Mouse (Mus musculus): Measurements from ENCODE around the gene Cog4. TPM values are rescaled to one million over a fixed set of nuclear protein-coding genes. Genes with fewer than 3 reads are reported as not detected.
A peak's percentile ranks its signal among the peaks of the same experiment; 100 is the strongest.
"Not testable (repeated sequence)": the region's sequence is repeated elsewhere in the genome, so short reads cannot be mapped to it uniquely, and the experiment has no call there.

Gene Cog4
- polyA plus RNA-seq, 1 experiment from 2014 or later: 83.8 TPM

DNA sequence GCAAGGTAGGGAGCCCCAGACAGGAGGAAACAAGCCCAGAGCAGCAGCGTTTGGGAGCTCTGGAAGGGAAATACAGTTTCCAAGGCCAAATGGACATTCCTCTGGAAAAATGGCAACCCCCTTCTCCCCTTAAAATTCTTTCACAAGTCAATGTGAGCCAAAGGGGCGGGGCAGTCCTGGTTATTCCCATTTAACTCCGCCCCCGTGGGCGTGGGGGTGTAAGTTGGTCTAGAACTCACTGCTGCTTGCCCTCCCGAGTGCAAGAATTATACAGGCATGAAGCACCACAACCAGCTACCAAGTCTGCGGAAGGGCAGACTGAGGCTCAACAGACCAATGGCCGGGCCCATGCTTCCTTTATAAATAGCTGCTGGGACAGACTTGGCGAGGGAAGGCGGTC lies 48.5 kb downstream of the Cog4 start:
- H3K4me1 ChIP-seq: no peaks in the 10 kb centered on the region
- H3K27ac ChIP-seq: no peak overlapping the region
- H3K4me3 ChIP-seq: no peak overlapping the region
- H3K9me3 ChIP-seq: no peaks in the 10 kb centered on the region
- no peaks in the 10 kb centered on the region for H3K27me3 ChIP-seq
- no peak for ATAC-seq (ENCODE audit: insufficient number of reproducible peaks, insufficient read depth, low FRiP score, low TSS enrichment, low read depth)
- no peak overlapping the region for H3K4me2 ChIP-seq
- H3K9ac ChIP-seq: no peak overlapping the region
- WGBS: 83% methylated on average over 10 of the region's 10 CpGs
- peaks cover 67% of the 10 kb centered on the region for H3K36me3 ChIP-seq

DNA sequence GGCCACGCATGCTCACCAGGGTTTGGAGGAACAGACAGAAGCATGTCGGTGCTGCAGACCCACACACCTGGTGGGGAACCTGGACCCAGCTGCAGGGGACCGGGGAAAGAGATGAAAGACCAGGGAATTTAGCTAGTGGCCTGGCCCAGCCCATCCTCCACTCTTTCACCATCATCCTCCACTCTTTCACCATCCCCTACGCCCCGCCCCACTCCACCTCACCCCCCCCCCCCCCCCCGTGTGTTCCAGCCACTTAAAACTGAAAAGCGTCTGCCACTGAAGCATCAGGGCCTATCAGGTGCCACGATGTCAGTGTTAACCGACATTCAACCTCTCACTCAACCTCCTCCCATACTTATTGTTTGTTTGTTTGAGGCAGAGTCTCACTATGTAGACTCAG lies 48.9 kb downstream of the Cog4 start:
- 86% methylated on average over 8 of the region's 9 CpGs for WGBS
- Histone ChIP-seq H3K4me3 (no peak overlapping the region), H3K4me2 (no peak overlapping the region), H3K36me3 (peaks cover 62% of the 10 kb centered on the region), H3K27me3 (no peaks in the 10 kb centered on the region), H3K9me3 (no peaks in the 10 kb centered on the region), H3K27ac (no peak overlapping the region), H3K4me1 (no peaks in the 10 kb centered on the region), H3K9ac (no peak overlapping the region)
- no peak for ATAC-seq (ENCODE audit: insufficient number of reproducible peaks, insufficient read depth, low FRiP score, low TSS enrichment, low read depth)

DNA sequence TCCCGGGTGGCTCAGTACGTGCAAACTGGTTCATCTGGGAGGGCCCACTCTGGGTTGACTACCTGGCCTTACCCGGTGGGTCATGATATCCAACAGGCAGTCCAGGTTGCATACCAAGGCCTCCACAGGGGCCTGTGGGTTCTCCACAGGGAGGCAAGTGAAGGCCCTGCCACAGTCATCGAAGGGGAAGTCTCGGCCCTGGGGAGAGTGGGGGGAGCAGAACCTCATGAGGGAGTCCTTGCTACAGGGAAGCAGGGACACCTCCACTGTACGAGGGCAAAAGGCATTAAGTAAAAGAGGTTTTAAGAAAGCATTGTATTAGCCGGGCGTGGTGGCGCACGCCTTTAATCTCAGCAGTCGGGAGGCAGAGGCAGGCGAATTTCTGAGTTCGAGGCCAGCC lies 49.4 kb downstream of the Cog4 start:
- H3K4me2 ChIP-seq: no peak overlapping the region
- H3K9ac ChIP-seq: no peak overlapping the region
- H3K27ac ChIP-seq: no peak overlapping the region
- no peak for ATAC-seq (ENCODE audit: insufficient number of reproducible peaks, insufficient read depth, low FRiP score, low TSS enrichment, low read depth)
- WGBS: 93% methylated on average over 13 of the region's 13 CpGs
- H3K9me3 ChIP-seq: no peaks in the 10 kb centered on the region
- H3K27me3 ChIP-seq: no peaks in the 10 kb centered on the region
- no peak overlapping the region for H3K4me3 ChIP-seq
- peaks cover 3% of the 10 kb centered on the region for H3K4me1 ChIP-seq
- peaks cover 57% of the 10 kb centered on the region for H3K36me3 ChIP-seq

DNA sequence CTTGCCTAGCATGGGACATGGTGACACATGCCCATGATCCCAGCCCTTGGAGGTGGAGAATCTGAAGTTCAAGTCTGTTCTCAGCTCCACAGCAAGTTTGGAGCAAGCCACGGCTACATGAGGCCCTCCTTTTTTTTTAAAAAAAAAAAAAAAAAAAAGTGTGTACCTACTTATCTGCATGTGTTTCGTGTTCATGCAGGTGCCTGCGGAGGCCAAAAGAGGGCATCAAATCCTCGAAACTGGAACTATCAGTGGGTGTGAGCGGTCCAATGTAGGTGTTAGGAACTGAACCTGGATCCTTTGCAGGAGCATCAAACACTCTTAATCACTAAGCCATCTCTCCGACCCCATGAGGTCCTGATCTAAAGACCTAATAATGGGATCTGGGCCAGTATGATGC lies 51.1 kb downstream of the Cog4 start:
- peaks cover 44% of the 10 kb centered on the region for H3K36me3 ChIP-seq
- 89% methylated on average over 6 of the region's 6 CpGs for WGBS
- H3K27me3 ChIP-seq: no peaks in the 10 kb centered on the region
- no peak overlapping the region for H3K27ac ChIP-seq
- H3K9me3 ChIP-seq: no peaks in the 10 kb centered on the region
- H3K4me1 ChIP-seq: peaks cover 6% of the 10 kb centered on the region
- H3K4me3 ChIP-seq: no peak overlapping the region
- ATAC-seq (ENCODE audit: insufficient number of reproducible peaks, insufficient read depth, low FRiP score, low TSS enrichment, low read depth): no peak
- H3K9ac ChIP-seq: no peak overlapping the region
- no peak overlapping the region for H3K4me2 ChIP-seq

DNA sequence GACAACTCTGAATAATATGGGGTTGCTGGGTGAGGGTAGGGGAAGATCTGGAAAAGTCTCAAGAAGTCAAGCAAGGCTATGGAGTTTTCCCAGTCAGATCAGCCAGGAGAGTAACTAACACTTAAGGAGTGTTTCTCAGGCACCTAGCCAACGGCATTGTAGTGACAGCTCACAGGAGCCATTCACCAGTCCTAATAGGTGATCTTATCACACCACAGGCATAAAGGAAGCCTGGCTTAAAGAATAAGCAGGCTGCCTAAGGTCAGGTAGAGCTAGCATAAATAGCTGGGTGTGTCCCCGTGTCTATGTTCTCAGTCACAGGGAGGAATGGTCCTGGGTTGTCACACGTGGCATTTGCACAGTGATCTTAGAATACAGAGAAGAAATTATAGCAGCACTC lies 54.7 kb downstream of the Cog4 start:
- H3K27ac ChIP-seq: no peak overlapping the region
- H3K9ac ChIP-seq: no peak overlapping the region
- no peak overlapping the region for H3K4me3 ChIP-seq
- H3K9me3 ChIP-seq: no peaks in the 10 kb centered on the region
- H3K4me1 ChIP-seq: peaks cover 6% of the 10 kb centered on the region
- 72% methylated on average over 3 of the region's 3 CpGs for WGBS
- peaks cover 23% of the 10 kb centered on the region for H3K36me3 ChIP-seq
- no peaks in the 10 kb centered on the region for H3K27me3 ChIP-seq
- no peak for ATAC-seq (ENCODE audit: insufficient number of reproducible peaks, insufficient read depth, low FRiP score, low TSS enrichment, low read depth)
- no peak overlapping the region for H3K4me2 ChIP-seq

DNA sequence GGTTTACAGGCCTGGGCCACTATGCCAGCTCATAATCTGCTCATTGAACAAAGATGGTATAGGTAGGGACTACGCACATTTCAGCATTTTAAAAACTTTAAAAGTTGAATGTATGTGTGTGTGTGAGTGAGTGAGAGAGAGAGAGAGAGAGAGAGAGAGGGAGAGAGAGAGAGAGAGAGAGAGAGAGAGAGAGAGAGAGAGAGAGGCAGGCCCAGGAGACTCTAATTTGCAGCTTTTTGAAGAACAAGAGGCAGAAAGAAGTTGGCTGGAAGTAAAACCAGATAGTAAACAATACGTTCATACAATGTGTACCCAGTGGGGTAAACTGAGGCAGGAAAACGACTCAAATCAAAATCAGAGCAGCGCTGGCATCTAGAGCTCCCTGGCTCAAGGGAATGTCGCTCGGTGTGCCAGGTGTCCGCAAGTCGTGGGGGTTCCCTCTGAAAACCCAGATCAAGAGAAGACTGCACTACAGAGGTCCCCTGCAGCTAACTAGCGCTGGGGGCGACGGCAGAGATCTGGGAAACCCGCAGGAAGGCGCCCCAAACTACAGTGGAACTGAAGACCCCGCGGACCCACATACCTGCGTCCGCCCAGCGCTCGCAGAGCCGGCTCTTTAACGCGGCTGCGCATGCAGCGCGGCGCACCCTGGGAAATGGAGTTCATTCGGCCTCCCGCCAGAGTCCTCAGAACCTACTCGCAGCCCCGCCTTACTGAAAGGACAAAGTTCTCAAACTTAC lies 55.6 kb downstream of the Cog4 start, which contains the start of gene Fuk:
TSS of gene Fuk (minus strand) at position 650 of the 740 bp plus-strand sequence.
- Histone ChIP-seq H3K9me3 (no peaks in the 10 kb centered on the region), H3K9ac (peak within 1 kb of the TSS; percentile 80), H3K27me3 (no peaks in the 10 kb centered on the region), H3K27ac (no peak within 1 kb of the TSS), H3K4me3 (peak within 1 kb of the TSS; percentile 74), H3K36me3 (peaks cover 23% of the 10 kb centered on the region), H3K4me1 (peaks cover 6% of the 10 kb centered on the region), H3K4me2 (peak within 1 kb of the TSS; percentile 61)
- WGBS: 2% methylated on average over 30 of the region's 30 CpGs
- peak; percentile 76; the same call in 1 of the 2 replicates for ATAC-seq (ENCODE audit: insufficient number of reproducible peaks, insufficient read depth, low FRiP score, low TSS enrichment, low read depth)

DNA sequence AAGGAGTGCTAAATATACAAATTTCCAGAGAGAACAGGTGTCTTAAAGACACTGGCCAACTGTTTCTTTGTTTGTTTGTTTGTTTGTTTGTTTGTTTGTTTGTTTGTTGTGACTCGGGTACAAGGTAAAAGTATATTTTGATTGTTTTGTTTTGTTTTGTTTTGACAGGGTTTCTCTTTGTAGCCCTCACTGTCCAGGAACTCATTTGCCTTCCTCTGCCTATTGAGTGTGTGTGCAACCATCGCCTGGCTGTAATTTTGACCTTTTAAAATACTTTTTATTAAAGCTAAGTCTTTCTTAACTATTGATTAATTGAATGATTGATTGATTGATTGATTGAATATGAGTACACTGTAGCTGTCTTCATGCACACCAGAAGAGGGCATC lies 56.2 kb downstream of the Cog4 start:
- Histone ChIP-seq H3K27me3 (no peaks in the 10 kb centered on the region), H3K4me2 (peak overlapping the region; percentile 61), H3K9ac (peak overlapping the region; percentile 80; the same call in 1 of the 2 replicates), H3K36me3 (peaks cover 19% of the 10 kb centered on the region), H3K9me3 (no peaks in the 10 kb centered on the region), H3K4me1 (peaks cover 6% of the 10 kb centered on the region), H3K4me3 (peak overlapping the region; percentile 74), H3K27ac (no peak overlapping the region)
- 61% methylated on average over 2 of the region's 2 CpGs for WGBS
- no peak for ATAC-seq (ENCODE audit: insufficient number of reproducible peaks, insufficient read depth, low FRiP score, low TSS enrichment, low read depth)

DNA sequence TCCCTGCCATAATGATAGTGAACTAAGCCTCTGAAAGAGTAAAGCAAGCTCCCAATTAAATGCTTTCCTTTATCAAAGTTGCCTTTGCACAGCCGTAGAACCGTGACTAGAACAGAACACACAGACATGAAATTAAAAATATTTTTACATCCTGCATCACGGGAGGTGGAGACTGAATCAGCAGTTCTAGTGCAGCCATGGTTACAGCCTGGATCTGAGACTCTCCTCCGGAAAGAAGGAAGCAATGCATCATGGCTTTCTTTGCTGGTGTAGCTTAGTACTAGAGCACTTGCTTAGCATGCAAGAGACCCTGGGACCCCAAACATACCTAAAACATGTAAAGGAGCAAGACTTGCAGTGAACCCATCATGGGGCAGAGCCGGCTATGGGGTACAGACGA lies 59.0 kb downstream of the Cog4 start:
- Histone ChIP-seq H3K9ac (no peak overlapping the region), H3K4me3 (no peak overlapping the region), H3K4me2 (no peak overlapping the region), H3K36me3 (no peaks in the 10 kb centered on the region), H3K27ac (no peak overlapping the region), H3K9me3 (no peaks in the 10 kb centered on the region), H3K4me1 (peaks cover 6% of the 10 kb centered on the region), H3K27me3 (no peaks in the 10 kb centered on the region)
- 86% methylated on average over 6 of the region's 6 CpGs for WGBS
- ATAC-seq (ENCODE audit: insufficient number of reproducible peaks, insufficient read depth, low FRiP score, low TSS enrichment, low read depth): no peak

DNA sequence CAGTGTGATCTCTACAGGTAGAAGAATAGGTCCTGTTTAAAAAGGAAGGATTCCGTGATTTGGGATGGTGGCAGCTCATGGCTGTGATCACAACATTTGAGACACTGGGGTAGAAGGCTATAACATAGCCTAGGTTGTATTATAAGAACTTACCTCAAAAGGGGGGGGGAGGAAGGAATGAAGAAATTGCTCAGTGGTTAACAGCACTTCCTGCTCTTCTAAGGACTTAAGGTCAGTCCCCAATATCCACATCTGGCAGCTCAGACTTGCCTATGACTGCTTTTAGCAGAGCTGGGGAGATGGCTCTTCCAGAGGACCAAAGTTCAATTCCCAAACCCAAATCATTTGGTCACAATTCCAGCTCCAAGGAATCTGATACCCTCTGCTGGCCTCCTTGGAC lies 60.3 kb downstream of the Cog4 start:
- ATAC-seq (ENCODE audit: insufficient number of reproducible peaks, insufficient read depth, low FRiP score, low TSS enrichment, low read depth): no peak
- WGBS: 87% methylated on average over 1 of the region's 1 CpGs
- Histone ChIP-seq H3K9ac (no peak overlapping the region), H3K9me3 (no peaks in the 10 kb centered on the region), H3K27me3 (no peaks in the 10 kb centered on the region), H3K4me3 (no peak overlapping the region), H3K27ac (no peak overlapping the region), H3K4me2 (no peak overlapping the region), H3K4me1 (no peaks in the 10 kb centered on the region), H3K36me3 (no peaks in the 10 kb centered on the region)

DNA sequence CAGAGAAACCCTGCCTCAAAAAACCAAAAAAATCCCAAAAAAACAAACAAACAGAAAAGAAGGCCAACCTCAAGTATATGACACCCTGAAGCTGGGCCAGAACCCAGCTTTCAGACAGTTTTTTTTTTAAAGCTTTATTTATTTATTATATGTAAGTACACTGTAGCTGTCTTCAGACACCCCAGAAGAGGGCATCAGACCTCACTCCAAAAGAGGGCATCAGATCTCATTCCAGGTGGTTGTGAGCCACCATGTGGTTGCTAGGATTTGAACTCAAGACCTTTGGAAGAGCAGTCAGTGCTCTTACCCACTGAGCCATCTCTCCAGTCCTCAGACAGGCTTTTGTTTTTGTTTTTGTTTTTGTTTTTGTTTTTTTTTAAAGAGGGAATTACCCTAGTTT lies 63.5 kb downstream of the Cog4 start:
- H3K27ac ChIP-seq; H3K9ac ChIP-seq; ATAC-seq (ENCODE audit: insufficient number of reproducible peaks, insufficient read depth, low FRiP score, low TSS enrichment, low read depth); H3K36me3 ChIP-seq; H3K27me3 ChIP-seq; H3K4me3 ChIP-seq; H3K9me3 ChIP-seq; H3K4me2 ChIP-seq; H3K4me1 ChIP-seq: not testable (repeated sequence)

DNA sequence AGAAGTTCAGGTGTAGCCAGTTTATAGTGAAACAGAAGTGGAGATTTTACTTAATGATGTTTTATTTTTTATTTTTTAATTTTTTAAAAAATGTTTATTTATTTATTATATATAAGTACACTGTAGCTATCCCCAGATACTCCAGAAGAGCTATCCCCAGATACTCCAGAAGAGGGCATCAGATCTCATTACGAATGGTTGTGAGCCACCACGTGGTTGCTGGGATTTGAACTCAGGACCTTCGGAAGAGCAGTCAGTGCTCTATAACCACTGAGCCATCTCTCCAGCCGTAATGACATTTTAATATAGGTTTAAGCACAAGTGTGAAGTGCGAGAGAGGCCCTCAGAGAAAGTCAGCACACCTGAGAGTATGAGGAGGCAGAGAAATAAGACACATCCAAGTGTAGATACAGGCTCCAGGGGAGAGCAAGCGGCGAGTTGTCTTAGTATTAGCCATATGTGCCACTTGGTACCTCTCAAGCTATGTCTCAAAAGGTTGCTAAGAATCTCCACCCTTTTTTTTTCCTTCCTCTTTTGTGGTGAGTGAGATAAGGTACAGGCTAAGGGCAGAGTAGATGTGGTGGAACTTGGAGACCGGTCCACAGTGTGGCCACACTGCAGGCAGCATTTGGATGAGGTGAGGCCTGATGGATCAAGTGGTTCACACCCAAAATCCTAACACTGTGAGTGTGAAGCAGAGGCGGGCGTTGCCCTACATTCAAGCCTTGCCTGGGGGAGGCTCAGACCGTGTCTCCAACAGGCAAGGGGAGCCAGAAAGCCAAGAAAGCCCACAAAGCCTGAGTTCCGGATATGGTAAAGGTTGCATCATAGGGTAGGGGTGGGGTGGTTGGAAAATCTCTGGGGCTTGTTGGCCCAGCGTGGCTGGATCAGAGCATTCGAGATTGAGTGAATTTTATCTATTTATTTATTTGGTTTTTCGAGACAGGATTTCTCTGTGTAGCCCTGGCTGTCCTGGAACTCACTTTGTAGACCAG lies 65.5 kb downstream of the Cog4 start:
- no peak overlapping the region for H3K9ac ChIP-seq
- H3K4me2 ChIP-seq: no peak overlapping the region
- H3K36me3 ChIP-seq: no peaks in the 10 kb centered on the region
- 86% methylated on average over 15 of the region's 15 CpGs for WGBS
- no peak overlapping the region for H3K27ac ChIP-seq
- no peaks in the 10 kb centered on the region for H3K27me3 ChIP-seq
- ATAC-seq (ENCODE audit: insufficient number of reproducible peaks, insufficient read depth, low FRiP score, low TSS enrichment, low read depth): no peak
- no peaks in the 10 kb centered on the region for H3K9me3 ChIP-seq
- no peak overlapping the region for H3K4me3 ChIP-seq
- H3K4me1 ChIP-seq: no peaks in the 10 kb centered on the region

DNA sequence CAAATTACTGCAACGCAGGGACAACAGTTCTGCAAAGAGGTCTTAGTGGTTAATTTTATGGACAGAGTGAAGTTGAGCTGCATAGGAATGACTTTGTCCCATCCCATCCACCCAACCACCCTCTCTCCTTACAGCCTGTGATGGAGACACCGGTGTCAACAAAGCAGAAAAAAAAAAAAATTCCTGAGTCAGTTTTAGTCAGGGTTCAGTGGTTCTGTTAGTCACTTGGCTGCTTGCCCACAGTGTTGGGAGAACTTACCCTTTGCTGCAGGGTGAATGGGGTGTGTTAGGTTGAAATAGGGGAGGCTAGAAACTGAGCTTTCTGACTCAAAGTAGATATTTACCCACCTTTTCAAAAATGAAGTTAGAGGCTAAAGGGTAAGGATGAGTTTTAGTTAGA lies 71.0 kb downstream of the Cog4 start:
- Histone ChIP-seq H3K9ac (no peak overlapping the region), H3K4me2 (no peak overlapping the region), H3K9me3 (no peaks in the 10 kb centered on the region), H3K27ac (no peak overlapping the region), H3K4me1 (peaks cover 27% of the 10 kb centered on the region), H3K36me3 (no peaks in the 10 kb centered on the region), H3K27me3 (no peaks in the 10 kb centered on the region), H3K4me3 (no peak overlapping the region)
- WGBS: 57% methylated on average over 2 of the region's 2 CpGs
- no peak for ATAC-seq (ENCODE audit: insufficient number of reproducible peaks, insufficient read depth, low FRiP score, low TSS enrichment, low read depth)

All from embryonic facial prominence, embryonic 13.5 days (tissue).